Mouse (Mus musculus) liver, postnatal 0 days (tissue): ENCODE data around the gene Borcs8.

Experiments used
- CTCF ChIP-seq: sonication (generic); IDR thresholded peaks from 2 replicates; pipeline ENCODE4 v1.5.1; 2016; ENCODE audit warnings: antibody characterized with exemption, low read depth
- EP300 ChIP-seq: IDR thresholded peaks from 2 replicates; pipeline ENCODE4 v1.6.1; 2016; ENCODE audit warnings: antibody characterized with exemption, low read depth, mild to moderate bottlenecking

DNA sequence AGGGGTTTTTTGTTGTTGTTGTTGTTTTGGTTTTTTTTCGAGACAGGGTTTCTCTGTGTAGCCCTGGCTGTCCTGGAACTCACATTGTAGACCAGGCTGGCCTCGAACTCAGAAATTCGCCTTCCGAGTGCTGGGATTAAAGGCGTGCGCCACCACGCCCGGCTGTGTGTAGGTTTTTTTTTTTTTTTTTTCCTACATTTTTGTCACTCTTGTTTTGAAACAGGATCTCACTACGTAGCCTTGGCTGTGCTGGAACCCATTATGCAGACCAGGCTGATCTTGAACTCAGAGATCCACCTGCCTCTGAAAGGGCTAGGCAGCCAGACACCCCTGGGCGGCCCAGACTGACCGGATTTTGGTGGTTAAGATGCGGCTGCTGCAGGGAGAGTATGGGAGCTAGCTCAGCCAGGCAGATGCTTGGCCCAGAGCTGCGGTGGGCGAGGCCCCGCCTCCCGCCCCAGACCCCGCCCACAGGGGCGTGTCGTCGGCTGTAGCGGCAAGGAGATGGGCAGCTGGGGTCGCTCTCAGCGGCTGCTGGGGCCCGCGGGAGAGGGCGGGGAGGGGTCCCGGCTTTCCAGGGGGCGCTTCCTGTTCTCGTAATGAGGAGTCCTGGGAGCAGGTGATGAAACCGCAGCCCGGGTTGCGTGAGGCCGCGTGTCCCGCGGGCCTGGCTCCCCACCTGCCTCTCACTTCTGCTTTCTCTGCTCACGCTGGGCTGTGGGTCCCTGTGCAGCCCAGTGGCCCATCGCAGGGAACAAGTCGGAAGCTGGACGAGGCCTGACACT, 19.0 kb downstream of the Borcs8 start:
- TF ChIP-seq CTCF (no peak), EP300 (no peak)
